Mouse (Mus musculus) gastrocnemius, postnatal 36 days (tissue): ENCODE measurements around the gene Nos1ap. TPM values are rescaled to one million over a fixed set of nuclear protein-coding genes. Genes with fewer than 3 reads are reported as not detected.
A peak's percentile ranks its signal among the peaks of the same experiment; 100 is the strongest.

Source experiments
- DNase-seq, 2 experiments: peaks; one replicate each; pipeline ENCODE4 v3.0.0; 2022
- intact Hi-C: fragments of 180-260 bp; cut with DNase I; formaldehyde crosslinking; loops from one replicate; pipeline ENCODE4 v1.15.1; 2025
- long read RNA-seq, 2 experiments: library from polyadenylated mRNA; stranded (forward); transcript quantifications; one replicate each; pipeline ENCODE4 v2.0.0; 2021
- total RNA-seq, 2 experiments: library from RNA; stranded (reverse); gene quantifications; 2 replicates each; pipeline ENCODE4 v1.2.3; 2021

The Nos1ap gene
- 1 to 10 TPM; 1.0 to 1.7 TPM for total RNA-seq
- long read RNA-seq, experiment 1, partial matches to known transcripts: 0 of 8 reads
- long read RNA-seq, experiment 1, other reads (novel, unspliced or antisense): 8 of 8 reads
- long read RNA-seq, experiment 2, partial matches to known transcripts: 0 of 5 reads
- long read RNA-seq, experiment 2, other reads (novel, unspliced or antisense): 5 of 5 reads

GRCm38 (mm10) chr1:170589219-170590040 lies at the start of gene Nos1ap:
TSS of gene Nos1ap (minus strand) at chr1:170589861.
- peak; percentile 70 to 75 for DNase-seq
- intact Hi-C loops: no loop called here

- DNase-seq: no peak
- intact Hi-C loops: no loop called here
These were observed 49.3 kb upstream of the Nos1ap start for GRCm38 (mm10) chr1:170638941-170639340.

GRCm38 (mm10) chr1:170632856-170633255 lies 43.2 kb upstream of the Nos1ap start:
- intact Hi-C loops: no loop called here

GRCm38 (mm10) chr1:170632385-170632784 lies 42.7 kb upstream of the Nos1ap start:
- DNase-seq: peak; percentile 57 to 76
- intact Hi-C loops: no loop called here

More at GRCm38 (mm10) chr1:170632856-170633255, 43.2 kb upstream of the Nos1ap start:
- DNase-seq: no peak

- intact Hi-C loops: loop anchor here (2.0 kb wide), 1 partner anchor 209 kb away; no protein-coding TSS in a partner anchor
- no peak for DNase-seq
These were observed 41.9 kb upstream of the Nos1ap start for GRCm38 (mm10) chr1:170631571-170631970.

- no peak for DNase-seq
- intact Hi-C loops: loop anchor here (2.0 kb wide), 1 partner anchor 210 kb away; no protein-coding TSS in a partner anchor
These were observed 40.8 kb upstream of the Nos1ap start for GRCm38 (mm10) chr1:170630489-170630888.

- DNase-seq: no peak
- intact Hi-C loops: no loop called here
These were observed 33.8 kb upstream of the Nos1ap start for GRCm38 (mm10) chr1:170623432-170623831.

- intact Hi-C loops: no loop called here
- DNase-seq: no peak
These were observed 33.3 kb upstream of the Nos1ap start for GRCm38 (mm10) chr1:170622934-170623333.

- intact Hi-C loops: no loop called here
These were observed 30.2 kb upstream of the Nos1ap start for GRCm38 (mm10) chr1:170619686-170620374.

GRCm38 (mm10) chr1:170612968-170613872 lies 23.6 kb upstream of the Nos1ap start:
- intact Hi-C loops: loop anchor here (1.0 to 5.0 kb wide), 3 partner anchors 27 to 396 kb away; partner anchors contain the start of gene Uhmk1
- peak in 1 of 2 experiments; percentile 32 for DNase-seq

More at GRCm38 (mm10) chr1:170619686-170620374, 30.2 kb upstream of the Nos1ap start:
- no peak for DNase-seq

- intact Hi-C loops: loop anchor here (1.0 to 5.0 kb wide), 3 partner anchors 25 to 394 kb away; partner anchors contain the start of gene Uhmk1
- DNase-seq: no peak
These were observed 22.0 kb upstream of the Nos1ap start for GRCm38 (mm10) chr1:170611631-170612030.

- DNase-seq: no peak
- intact Hi-C loops: loop anchor here (5.0 kb wide), 1 partner anchor 393 kb away; the partner anchor contains the start of gene Uhmk1
These were observed 21.0 kb upstream of the Nos1ap start for GRCm38 (mm10) chr1:170610695-170611094.

GRCm38 (mm10) chr1:170610289-170610688 lies 20.6 kb upstream of the Nos1ap start:
- DNase-seq: no peak
- intact Hi-C loops: loop anchor here (5.0 kb wide), 1 partner anchor 393 kb away; the partner anchor contains the start of gene Uhmk1

GRCm38 (mm10) chr1:170609872-170610271 lies 20.2 kb upstream of the Nos1ap start:
- DNase-seq: no peak
- intact Hi-C loops: loop anchor here (5.0 kb wide), 1 partner anchor 393 kb away; the partner anchor contains the start of gene Uhmk1

- DNase-seq: no peak
- intact Hi-C loops: no loop called here
These were observed 18.9 kb upstream of the Nos1ap start for GRCm38 (mm10) chr1:170608461-170609071.

GRCm38 (mm10) chr1:170607231-170607917 lies 17.7 kb upstream of the Nos1ap start:
- intact Hi-C loops: no loop called here
- no peak for DNase-seq

- intact Hi-C loops: no loop called here
These were observed 15.8 kb upstream of the Nos1ap start for GRCm38 (mm10) chr1:170605228-170606001.

GRCm38 (mm10) chr1:170594575-170594974 lies 4.9 kb upstream of the Nos1ap start:
- DNase-seq: no peak
- intact Hi-C loops: no loop called here

More at GRCm38 (mm10) chr1:170605228-170606001, 15.8 kb upstream of the Nos1ap start:
- no peak for DNase-seq
